Mouse (Mus musculus): ENCODE data around the gene Trappc6a. TPM values are rescaled to one million over a fixed set of nuclear protein-coding genes. Genes with fewer than 3 reads are reported as not detected.

Gene Trappc6a
- polyA plus RNA-seq, 1 experiment from 2014 or later = 51.0 TPM

GRCm38 (mm10) chr7:19540771-19541566 lies 32.8 kb downstream of the Trappc6a start:
- Histone ChIP-seq H3K27me3 (replicated peaks) (no peaks in the 10 kb centered on the region), H3K9me3 (no peaks in the 10 kb centered on the region), H3K9ac (no peak overlapping the region), H3K27ac (no peak overlapping the region), H3K4me2 (replicated peaks) (no peak overlapping the region), H3K4me3 (no peak overlapping the region), H3K36me3 (no peaks in the 10 kb centered on the region), H3K4me1 (peaks cover 22% of the 10 kb centered on the region)
- 97% methylated on average over 2 of the region's 2 CpGs for WGBS
- ATAC-seq (ENCODE audit: low FRiP score, low read depth) = no peak

- H3K27me3 ChIP-seq (replicated peaks) = no peaks in the 10 kb centered on the region
- H3K9ac ChIP-seq = no peak overlapping the region
- no peak overlapping the region for H3K27ac ChIP-seq
- H3K4me1 ChIP-seq = peaks cover 22% of the 10 kb centered on the region
- no peaks in the 10 kb centered on the region for H3K36me3 ChIP-seq
- 74% methylated on average over 7 of the region's 7 CpGs for WGBS
- peak overlapping the region; percentile 19; the same call in 1 of the 2 replicates for H3K4me2 ChIP-seq (replicated peaks)
- H3K9me3 ChIP-seq = no peaks in the 10 kb centered on the region
- H3K4me3 ChIP-seq = no peak overlapping the region
- ATAC-seq (ENCODE audit: low FRiP score, low read depth) = peak; percentile 62
These were observed 33.5 kb downstream of the Trappc6a start for GRCm38 (mm10) chr7:19541681-19542154.

DNA sequence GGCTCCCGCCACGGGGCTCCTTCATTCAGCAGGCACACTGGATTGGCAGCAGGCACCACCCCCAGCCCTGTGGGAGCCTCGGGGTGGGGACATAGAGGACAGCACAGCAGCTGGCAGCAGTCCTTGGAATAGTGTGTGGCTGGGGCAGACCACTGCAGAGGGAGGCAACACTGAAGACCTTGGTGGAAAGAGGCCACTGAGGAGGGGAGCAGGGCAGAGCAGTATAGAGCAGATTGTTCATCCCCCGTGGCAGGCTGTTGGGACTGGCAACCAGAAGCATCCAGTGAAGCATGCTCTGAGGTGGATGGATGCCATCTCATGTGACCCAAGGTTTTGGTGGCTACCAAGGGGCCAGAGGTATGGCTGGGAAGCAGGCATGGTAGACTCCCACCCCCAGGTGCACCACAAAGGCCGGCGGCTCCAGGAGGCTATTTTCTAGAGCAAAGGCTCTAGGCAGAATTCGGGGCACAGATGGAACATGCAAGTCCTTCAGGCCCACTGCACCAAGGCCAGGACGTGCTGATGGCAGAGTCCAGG lies 34.0 kb downstream of the Trappc6a start:
- ATAC-seq (ENCODE audit: low FRiP score, low read depth) = peak; percentile 83
- Histone ChIP-seq H3K4me2 (replicated peaks) (peak overlapping the region; percentile 19; the same call in 1 of the 2 replicates), H3K9me3 (no peaks in the 10 kb centered on the region), H3K4me1 (peaks cover 22% of the 10 kb centered on the region), H3K36me3 (no peaks in the 10 kb centered on the region), H3K27me3 (replicated peaks) (no peaks in the 10 kb centered on the region), H3K9ac (no peak overlapping the region), H3K4me3 (no peak overlapping the region), H3K27ac (no peak overlapping the region)
- 71% methylated on average over 8 of the region's 8 CpGs for WGBS

- Histone ChIP-seq H3K27me3 (replicated peaks) (no peaks in the 10 kb centered on the region), H3K4me3 (no peak overlapping the region), H3K9me3 (no peaks in the 10 kb centered on the region), H3K36me3 (no peaks in the 10 kb centered on the region), H3K4me2 (replicated peaks) (no peak overlapping the region), H3K4me1 (peaks cover 27% of the 10 kb centered on the region), H3K27ac (no peak overlapping the region), H3K9ac (no peak overlapping the region)
- 57% methylated on average over 6 of the region's 6 CpGs for WGBS
- no peak for ATAC-seq (ENCODE audit: low FRiP score, low read depth)
These were observed 35.4 kb downstream of the Trappc6a start for GRCm38 (mm10) chr7:19543584-19543983.

- ATAC-seq (ENCODE audit: low FRiP score, low read depth) = no peak
- no peak overlapping the region for H3K4me2 ChIP-seq (replicated peaks)
- no peak overlapping the region for H3K27ac ChIP-seq
- no peaks in the 10 kb centered on the region for H3K36me3 ChIP-seq
- H3K9ac ChIP-seq = no peak overlapping the region
- no peaks in the 10 kb centered on the region for H3K27me3 ChIP-seq (replicated peaks)
- peaks cover 27% of the 10 kb centered on the region for H3K4me1 ChIP-seq
- H3K9me3 ChIP-seq = no peaks in the 10 kb centered on the region
- WGBS = 80% methylated on average over 3 of the region's 3 CpGs
- no peak overlapping the region for H3K4me3 ChIP-seq
These were observed 37.8 kb downstream of the Trappc6a start for GRCm38 (mm10) chr7:19546007-19546406.

GRCm38 (mm10) chr7:19547344-19547969 lies 39.3 kb downstream of the Trappc6a start:
- Histone ChIP-seq H3K36me3 (peaks cover 3% of the 10 kb centered on the region; the same call in 1 of the 2 replicates), H3K27ac (no peak overlapping the region), H3K27me3 (replicated peaks) (no peaks in the 10 kb centered on the region), H3K4me1 (peaks cover 21% of the 10 kb centered on the region), H3K9me3 (no peaks in the 10 kb centered on the region), H3K9ac (no peak overlapping the region), H3K4me3 (no peak overlapping the region), H3K4me2 (replicated peaks) (no peak overlapping the region)
- 80% methylated on average over 2 of the region's 2 CpGs for WGBS
- ATAC-seq (ENCODE audit: low FRiP score, low read depth) = no peak

DNA sequence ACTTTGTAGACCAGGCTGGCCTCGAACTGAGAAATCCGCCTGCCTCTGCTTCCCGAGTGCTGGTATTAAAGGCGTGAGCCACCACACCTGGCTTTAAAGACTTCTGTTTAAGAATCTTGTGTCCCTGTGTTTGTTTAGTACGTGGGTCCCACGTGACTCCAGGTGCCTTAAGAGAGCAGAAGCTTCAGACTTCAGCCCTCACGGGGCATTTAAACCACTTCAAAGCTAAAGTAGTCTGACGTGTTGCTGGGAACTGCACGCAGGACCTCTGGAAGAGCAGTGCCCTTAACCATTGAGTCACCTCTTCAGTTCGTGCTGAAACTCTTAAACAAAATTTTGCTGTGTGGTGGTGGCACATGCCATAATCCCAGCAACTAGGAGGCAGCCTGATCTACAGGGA lies 41.2 kb downstream of the Trappc6a start:
- Histone ChIP-seq H3K4me2 (replicated peaks) (no peak overlapping the region), H3K4me3 (no peak overlapping the region), H3K36me3 (peaks cover 19% of the 10 kb centered on the region), H3K9ac (no peak overlapping the region), H3K9me3 (no peaks in the 10 kb centered on the region), H3K27me3 (replicated peaks) (no peaks in the 10 kb centered on the region), H3K4me1 (peaks cover 35% of the 10 kb centered on the region; the same call in 1 of the 2 replicates), H3K27ac (no peak overlapping the region)
- no peak for ATAC-seq (ENCODE audit: low FRiP score, low read depth)
- WGBS = 88% methylated on average over 10 of the region's 10 CpGs

DNA sequence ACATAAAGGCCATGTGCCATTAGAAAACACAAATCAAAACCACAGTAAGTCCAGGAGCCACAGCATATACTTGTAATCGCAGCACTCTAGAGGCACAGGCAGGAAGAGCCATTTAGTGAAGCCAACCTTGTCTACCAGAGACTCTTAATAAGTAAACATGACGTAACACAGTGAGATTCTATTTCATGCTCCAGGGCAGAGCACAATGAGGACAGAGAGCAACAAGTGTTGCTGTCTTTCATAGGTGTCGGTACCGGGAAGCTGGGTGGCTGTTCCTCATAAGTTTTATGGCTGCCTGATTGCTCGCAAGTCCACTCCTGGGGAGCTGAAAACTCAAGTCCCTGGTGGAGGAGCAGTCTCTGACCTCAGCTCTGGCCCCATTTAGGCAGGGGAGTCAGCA lies 43.4 kb downstream of the Trappc6a start:
- Histone ChIP-seq H3K9ac (no peak overlapping the region), H3K4me1 (peaks cover 33% of the 10 kb centered on the region; the same call in 1 of the 2 replicates), H3K4me2 (replicated peaks) (no peak overlapping the region), H3K36me3 (peaks cover 28% of the 10 kb centered on the region), H3K27me3 (replicated peaks) (no peaks in the 10 kb centered on the region), H3K27ac (no peak overlapping the region), H3K4me3 (no peak overlapping the region), H3K9me3 (no peaks in the 10 kb centered on the region)
- WGBS = 70% methylated on average over 5 of the region's 5 CpGs
- ATAC-seq (ENCODE audit: low FRiP score, low read depth) = no peak

DNA sequence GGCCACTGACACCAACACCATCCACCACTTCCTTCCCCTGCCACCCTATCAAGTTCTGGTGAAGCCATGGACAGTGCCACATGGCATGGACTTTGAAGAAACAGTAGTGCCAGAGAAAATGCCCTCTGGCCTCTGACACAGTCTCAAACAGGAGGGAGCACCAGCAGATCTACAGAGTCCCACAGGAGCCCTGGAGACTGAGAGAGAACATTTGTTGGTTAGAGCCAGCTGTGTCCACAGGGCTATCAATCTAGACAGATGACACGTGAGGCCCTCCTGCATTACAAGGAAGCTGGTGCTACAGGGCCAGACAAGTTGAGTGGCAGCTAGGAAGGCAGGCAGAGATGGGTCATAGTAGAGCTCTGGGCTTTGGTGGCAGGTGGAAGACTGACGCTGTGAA lies 44.2 kb downstream of the Trappc6a start:
- Histone ChIP-seq H3K9me3 (no peaks in the 10 kb centered on the region), H3K9ac (no peak overlapping the region), H3K4me3 (no peak overlapping the region), H3K4me2 (replicated peaks) (no peak overlapping the region), H3K27ac (no peak overlapping the region), H3K4me1 (peaks cover 33% of the 10 kb centered on the region; the same call in 1 of the 2 replicates), H3K36me3 (peaks cover 33% of the 10 kb centered on the region), H3K27me3 (replicated peaks) (no peaks in the 10 kb centered on the region)
- WGBS = 60% methylated on average over 2 of the region's 2 CpGs
- ATAC-seq (ENCODE audit: low FRiP score, low read depth) = 0 out of 2 replicates have a peak, but pooled peaks have one; percentile 17

DNA sequence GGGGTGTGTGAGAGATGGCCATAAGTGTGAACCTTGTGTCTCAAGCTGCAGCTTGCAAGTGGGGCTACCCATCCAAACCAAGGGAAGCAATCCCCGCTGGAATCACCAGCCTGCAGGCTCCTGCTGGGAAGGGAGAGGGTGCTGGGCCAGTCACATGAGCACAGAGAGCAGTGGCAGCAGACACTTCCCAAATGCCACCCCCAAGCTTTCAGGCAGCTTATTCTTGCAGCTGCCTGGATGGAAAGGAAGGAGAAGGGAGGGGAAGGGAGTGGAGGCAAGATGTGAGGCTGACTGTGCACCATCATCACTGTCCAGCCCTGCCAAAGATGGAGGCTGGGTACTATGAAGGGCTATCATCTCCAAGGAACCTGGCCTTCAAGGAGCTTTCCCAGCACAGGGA lies 46.0 kb downstream of the Trappc6a start:
- Histone ChIP-seq H3K27me3 (replicated peaks) (no peaks in the 10 kb centered on the region), H3K4me3 (no peak overlapping the region), H3K9me3 (no peaks in the 10 kb centered on the region), H3K27ac (no peak overlapping the region), H3K9ac (no peak overlapping the region), H3K4me1 (peaks cover 40% of the 10 kb centered on the region), H3K36me3 (peaks cover 42% of the 10 kb centered on the region), H3K4me2 (replicated peaks) (no peak overlapping the region)
- ATAC-seq (ENCODE audit: low FRiP score, low read depth) = no peak
- WGBS = 89% methylated on average over 1 of the region's 1 CpGs

DNA sequence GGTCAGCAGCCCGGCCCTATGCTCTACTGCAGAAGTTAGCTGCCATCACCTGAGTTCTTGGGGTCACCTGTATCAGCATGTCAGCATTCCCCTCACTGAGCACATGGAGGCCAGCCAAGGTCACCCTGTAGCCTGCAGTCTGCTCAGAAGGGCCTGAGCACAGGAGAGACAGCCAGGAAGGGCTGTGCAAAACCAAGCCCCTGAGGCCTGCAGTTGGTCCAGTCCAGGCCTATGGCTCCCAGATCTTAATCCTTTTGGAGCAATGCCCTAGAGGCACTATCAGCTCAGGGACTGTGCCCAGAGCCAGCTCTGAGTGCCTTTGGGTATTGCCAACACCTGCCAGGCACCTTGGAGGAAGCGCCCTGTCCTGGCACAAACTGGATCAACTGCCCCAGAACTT lies 48.9 kb downstream of the Trappc6a start:
- peaks cover 57% of the 10 kb centered on the region for H3K4me1 ChIP-seq

More for the DNA sequence above, 48.9 kb downstream of the Trappc6a start:
- Histone ChIP-seq H3K4me2 (replicated peaks) (no peak overlapping the region), H3K27ac (no peak overlapping the region), H3K4me3 (no peak overlapping the region), H3K27me3 (replicated peaks) (no peaks in the 10 kb centered on the region), H3K9me3 (no peaks in the 10 kb centered on the region), H3K9ac (no peak overlapping the region), H3K36me3 (peaks cover 41% of the 10 kb centered on the region)
- ATAC-seq (ENCODE audit: low FRiP score, low read depth) = no peak
- WGBS = 91% methylated on average over 2 of the region's 2 CpGs

Measured in neural tube, embryonic 12.5 days (tissue).